Comparison of ENCODE assay signal across 22 mouse cellular contexts in the genomic region with DNA sequence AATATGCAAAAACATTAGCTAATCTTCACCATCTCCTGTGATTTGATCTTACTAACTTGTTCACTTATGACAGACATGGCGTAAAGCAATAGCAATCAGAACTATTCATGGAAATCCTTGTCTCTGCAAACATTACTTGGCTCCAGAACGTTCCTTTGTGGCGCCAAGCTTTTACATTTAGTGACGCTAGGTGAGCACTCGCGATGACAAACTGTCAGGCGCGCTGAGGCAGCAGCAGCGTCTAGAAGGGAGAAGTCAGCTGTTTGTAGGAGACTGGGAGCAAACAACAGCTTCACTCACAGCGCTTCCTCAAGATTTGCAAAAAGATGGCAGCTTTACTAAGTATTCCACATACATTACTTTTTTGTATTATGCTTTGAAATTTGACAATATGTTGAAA.
"Had no signal": no experiment of that assay in that cellular context is flagged by ENCODE, and none has a peak within 500 bp of the region (broad histone marks: within the 10 kb centered on the region; RNA-seq: fewer than 3 reads in every experiment).

No protein-coding gene starts in this region.

- H3K4me2 ChIP-seq: kidney, embryonic 15.5 days; limb, embryonic 13.5 days; liver, embryonic 12.5 days; liver, embryonic 15.5 days; lung, embryonic 15.5 days; midbrain, embryonic 13.5 days; neural tube, embryonic 12.5 days; neural tube, embryonic 15.5 days had no signal

- H3K27me3 ChIP-seq: kidney, embryonic 15.5 days; limb, embryonic 13.5 days; liver, embryonic 12.5 days; liver, embryonic 15.5 days; lung, embryonic 15.5 days; megakaryocyte, embryonic 14.5 days; midbrain, embryonic 13.5 days; neural tube, embryonic 12.5 days; neural tube, embryonic 15.5 days had no signal

- H3K36me3 ChIP-seq: liver, embryonic 15.5 days; lung, embryonic 15.5 days; midbrain, embryonic 13.5 days; neural tube, embryonic 12.5 days; neural tube, embryonic 15.5 days had no signal

- H3K4me1 ChIP-seq: kidney, embryonic 15.5 days; limb, embryonic 10.5 days; limb, embryonic 13.5 days; liver, embryonic 12.5 days; liver, embryonic 15.5 days; lung, embryonic 15.5 days; megakaryocyte, embryonic 14.5 days; neural tube, embryonic 15.5 days had no signal

- ATAC-seq: liver, embryonic 12.5 days; midbrain, embryonic 13.5 days had no signal

- DNase-seq: kidney, adult 8-10 months; kidney, postnatal 10 days; kidney, postnatal 36 days; layer of hippocampus, postnatal 36 days; liver; lung, adult 18-20 months; lung, postnatal 10 days; lung, postnatal 36 days; thymus, adult 18-20 months; thymus, postnatal 36 days had no signal

- H3K9ac ChIP-seq: kidney, embryonic 15.5 days; limb, embryonic 13.5 days; liver, embryonic 12.5 days; liver, embryonic 15.5 days; lung, embryonic 15.5 days; midbrain, embryonic 13.5 days; neural tube, embryonic 12.5 days; neural tube, embryonic 15.5 days had no signal

- H3K9me3 ChIP-seq: kidney, embryonic 15.5 days; limb, embryonic 10.5 days; limb, embryonic 13.5 days; liver, embryonic 12.5 days; liver, embryonic 15.5 days; lung, embryonic 15.5 days; megakaryocyte, embryonic 14.5 days; midbrain, embryonic 10.5 days; midbrain, embryonic 13.5 days; neural tube, embryonic 12.5 days; neural tube, embryonic 15.5 days had no signal

- H3K4me3 ChIP-seq: kidney, embryonic 15.5 days; left cerebral cortex, adult 2 months; limb, embryonic 10.5 days; limb, embryonic 13.5 days; liver, embryonic 12.5 days; liver, embryonic 15.5 days; lung, embryonic 15.5 days; megakaryocyte, embryonic 14.5 days; midbrain, embryonic 10.5 days; midbrain, embryonic 13.5 days; neural tube, embryonic 12.5 days; neural tube, embryonic 15.5 days had no signal

- H3K27ac ChIP-seq: kidney, embryonic 15.5 days; left cerebral cortex, adult 2 months; limb, embryonic 10.5 days; limb, embryonic 13.5 days; liver, embryonic 12.5 days; liver, embryonic 15.5 days; lung, embryonic 15.5 days; midbrain, embryonic 10.5 days; midbrain, embryonic 13.5 days; neural tube, embryonic 12.5 days; neural tube, embryonic 15.5 days had no signal
